Mouse (Mus musculus) lung, adult 18-20 months (tissue): ENCODE results near the gene Ccdc153.

Experiments used
- DNase-seq, 2 experiments: peaks; one replicate each; pipeline ENCODE4 v3.0.0; 2022; ENCODE audit warnings: mixed read lengths in 2 of 2

Ccdc153 gene

GRCm38 (mm10) chr9:44287401-44288075 lies 47.1 kb downstream of the Ccdc153 start:
- no peak for DNase-seq

DNA sequence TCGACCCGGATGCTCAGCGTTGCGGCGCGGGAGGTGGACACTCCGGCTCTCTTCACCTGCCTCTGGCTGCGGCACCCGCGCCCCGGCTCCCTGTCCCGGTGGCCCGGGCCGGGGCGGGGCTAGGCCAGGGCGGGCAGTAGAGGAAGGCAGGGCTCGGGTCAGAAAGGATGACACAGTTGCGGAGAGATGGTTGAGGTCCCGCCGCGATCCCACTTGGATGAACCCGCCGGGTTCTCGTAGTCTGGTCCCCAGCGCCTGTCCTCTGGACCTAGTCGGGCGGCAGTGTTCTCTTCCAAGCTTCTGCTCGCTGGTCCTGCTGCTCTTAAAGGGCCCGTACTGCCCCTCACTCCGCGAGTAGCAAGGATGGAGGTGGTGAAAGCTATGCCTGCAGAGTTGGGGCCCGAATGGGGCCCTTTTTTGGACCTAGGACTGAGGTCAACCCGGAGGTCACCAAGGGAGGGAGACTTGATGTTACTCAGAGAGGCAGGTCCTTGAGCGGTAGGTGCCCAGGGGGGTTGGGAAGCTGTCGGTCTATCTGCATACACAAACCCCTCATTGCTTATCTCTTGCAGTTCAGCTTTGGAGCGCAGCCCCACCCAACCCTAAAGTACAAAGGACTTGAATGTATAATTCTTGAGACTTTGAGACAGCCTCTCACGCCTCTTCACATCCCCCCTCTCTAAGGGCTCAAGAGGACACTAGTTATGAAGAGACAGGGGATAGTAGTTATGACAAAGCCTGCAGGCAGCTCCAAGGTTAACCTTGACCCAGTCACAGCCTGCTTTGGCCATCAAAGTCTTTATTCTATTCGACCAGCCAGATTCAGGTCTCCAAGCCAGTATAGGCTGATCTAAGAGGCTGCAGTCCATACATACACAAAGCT lies 47.8 kb downstream of the Ccdc153 start, which contains the start of gene Abcg4:
Gene Abcg4 (minus strand): TSS at position 540 of the 883 bp plus-strand sequence.
- no peak for DNase-seq

GRCm38 (mm10) chr9:44288959-44289291 lies 48.4 kb downstream of the Ccdc153 start:
- DNase-seq, result no peak

DNA sequence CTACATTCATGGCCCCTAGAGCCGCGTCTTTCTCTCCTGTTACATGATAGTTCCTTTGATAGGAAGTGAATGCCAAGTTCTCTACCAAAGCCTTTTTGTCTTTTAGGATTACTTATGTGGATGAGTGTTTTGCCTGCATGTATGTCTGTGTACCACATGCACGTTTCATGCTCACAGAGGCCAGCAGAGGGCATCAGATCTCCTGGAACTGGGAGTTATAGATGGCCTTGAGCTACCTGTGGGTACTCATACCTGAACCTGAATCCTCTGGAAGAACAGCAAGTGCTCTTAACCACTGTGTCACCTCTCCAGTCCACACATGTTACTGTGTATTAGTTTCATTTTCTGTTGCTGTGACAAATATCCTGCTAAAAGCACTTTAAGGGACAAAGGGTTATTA lies 52.0 kb downstream of the Ccdc153 start:
- peak; percentile 54 to 65 for DNase-seq
